Mouse (Mus musculus): ENCODE data around the gene Srarp. TPM values are rescaled to one million over a fixed set of nuclear protein-coding genes. Genes with fewer than 3 reads are reported as not detected.

The Srarp gene
- polyA plus RNA-seq, 1 experiment from 2014 or later = not detected

- Histone ChIP-seq H3K4me1 (ENCODE audit: control insufficient read depth, insufficient read depth, low read length) (no peaks in the 10 kb centered on the region), H3K27me3 (ENCODE audit: control insufficient read depth, insufficient read depth, low read length) (no peaks in the 10 kb centered on the region), H3K4me3 (ENCODE audit: low read depth, low read length) (no peak overlapping the region), H3K36me3 (ENCODE audit: control insufficient read depth, insufficient read depth, low read length) (peaks cover 75% of the 10 kb centered on the region), H3K4me2 (replicated peaks; ENCODE audit: low read depth, low read length) (no peak overlapping the region), H3K9ac (replicated peaks; ENCODE audit: low read depth, low read length) (no peak overlapping the region), H3K9me3 (ENCODE audit: control insufficient read depth, low read depth, low read length) (no peaks in the 10 kb centered on the region), H3K27ac (ENCODE audit: low read length) (no peak overlapping the region)
- WGBS = 91% methylated on average over 9 of the region's 9 CpGs
- ATAC-seq (ENCODE audit: insufficient number of reproducible peaks, insufficient read depth, low FRiP score, low read depth) = no peak
Observed at GRCm38 (mm10) chr4:141469343-141469742, 33.4 kb upstream of the Srarp start.

DNA sequence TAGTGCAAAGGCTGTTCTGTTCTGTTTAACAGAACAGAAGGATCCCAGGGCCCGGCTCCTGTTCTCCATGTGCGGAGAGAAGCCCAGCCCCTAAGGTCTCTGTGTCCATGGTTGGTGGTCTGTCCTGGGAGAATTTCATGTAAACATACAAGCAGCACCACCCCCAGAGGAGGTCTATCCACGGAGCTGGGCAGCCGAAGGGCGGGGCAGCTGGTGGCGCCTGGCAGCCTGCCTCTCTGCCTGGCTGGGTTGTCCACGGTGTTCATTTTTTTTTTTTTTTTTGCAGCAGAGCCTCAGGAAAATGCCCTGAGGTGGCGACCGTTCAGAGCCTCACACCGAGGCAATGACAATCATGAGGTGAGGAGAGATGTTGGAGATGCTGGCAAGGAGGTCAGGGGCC lies 32.7 kb upstream of the Srarp start:
- 48% methylated on average over 10 of the region's 10 CpGs for WGBS

GRCm38 (mm10) chr4:141467581-141467927 lies 31.6 kb upstream of the Srarp start:
- Histone ChIP-seq H3K36me3 (ENCODE audit: control insufficient read depth, insufficient read depth, low read length) (peaks cover 81% of the 10 kb centered on the region), H3K4me1 (ENCODE audit: control insufficient read depth, insufficient read depth, low read length) (no peaks in the 10 kb centered on the region), H3K9ac (replicated peaks; ENCODE audit: low read depth, low read length) (no peak overlapping the region), H3K4me2 (replicated peaks; ENCODE audit: low read depth, low read length) (no peak overlapping the region), H3K4me3 (ENCODE audit: low read depth, low read length) (no peak overlapping the region), H3K27me3 (ENCODE audit: control insufficient read depth, insufficient read depth, low read length) (no peaks in the 10 kb centered on the region), H3K9me3 (ENCODE audit: control insufficient read depth, low read depth, low read length) (no peaks in the 10 kb centered on the region), H3K27ac (ENCODE audit: low read length) (no peak overlapping the region)
- no peak for ATAC-seq (ENCODE audit: insufficient number of reproducible peaks, insufficient read depth, low FRiP score, low read depth)
- WGBS = 86% methylated on average over 6 of the region's 6 CpGs

More for the DNA sequence above, 32.7 kb upstream of the Srarp start:
- H3K9me3 ChIP-seq (ENCODE audit: control insufficient read depth, low read depth, low read length) = no peaks in the 10 kb centered on the region
- H3K4me1 ChIP-seq (ENCODE audit: control insufficient read depth, insufficient read depth, low read length) = no peaks in the 10 kb centered on the region
- H3K9ac ChIP-seq (replicated peaks; ENCODE audit: low read depth, low read length) = no peak overlapping the region
- no peak for ATAC-seq (ENCODE audit: insufficient number of reproducible peaks, insufficient read depth, low FRiP score, low read depth)
- no peak overlapping the region for H3K4me2 ChIP-seq (replicated peaks; ENCODE audit: low read depth, low read length)
- H3K4me3 ChIP-seq (ENCODE audit: low read depth, low read length) = no peak overlapping the region
- no peak overlapping the region for H3K27ac ChIP-seq (ENCODE audit: low read length)
- H3K27me3 ChIP-seq (ENCODE audit: control insufficient read depth, insufficient read depth, low read length) = no peaks in the 10 kb centered on the region
- H3K36me3 ChIP-seq (ENCODE audit: control insufficient read depth, insufficient read depth, low read length) = peaks cover 79% of the 10 kb centered on the region

DNA sequence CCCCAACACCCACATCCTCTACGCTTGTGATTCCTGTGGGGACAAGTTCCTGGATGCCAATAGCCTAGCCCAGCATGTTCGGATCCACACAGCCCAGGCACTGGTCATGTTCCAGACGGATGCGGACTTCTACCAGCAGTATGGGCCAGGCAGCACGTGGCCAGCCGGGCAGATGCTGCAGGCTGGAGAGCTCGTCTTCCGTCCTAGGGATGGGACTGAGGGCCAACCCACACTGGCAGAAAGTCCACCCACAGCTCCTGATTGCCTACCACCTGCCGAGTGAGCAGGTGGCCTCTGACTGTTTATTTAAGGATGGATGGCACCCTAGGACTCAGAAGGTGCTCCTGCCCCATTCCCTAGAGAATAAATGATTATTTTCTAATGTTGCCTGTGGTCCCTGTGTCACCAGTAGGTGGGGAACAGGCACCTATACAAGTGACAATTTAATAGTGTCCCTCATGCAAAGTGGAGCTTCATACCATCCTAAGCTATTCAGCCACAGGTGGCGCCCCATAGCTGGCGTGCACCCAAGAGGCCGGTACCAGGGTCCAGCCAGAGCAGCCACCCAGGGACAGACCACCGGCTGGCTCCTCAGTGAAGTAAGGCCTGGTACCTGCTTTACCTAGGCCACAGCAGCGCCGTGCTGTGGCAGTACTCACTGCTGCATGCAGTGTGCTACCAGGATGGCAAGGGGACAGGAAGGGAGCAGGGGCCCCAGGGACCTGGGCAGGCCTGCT lies 31.1 kb upstream of the Srarp start:
- Histone ChIP-seq H3K4me2 (replicated peaks; ENCODE audit: low read depth, low read length) (no peak overlapping the region), H3K9ac (replicated peaks; ENCODE audit: low read depth, low read length) (no peak overlapping the region), H3K9me3 (ENCODE audit: control insufficient read depth, low read depth, low read length) (no peaks in the 10 kb centered on the region), H3K27ac (ENCODE audit: low read length) (no peak overlapping the region), H3K27me3 (ENCODE audit: control insufficient read depth, insufficient read depth, low read length) (no peaks in the 10 kb centered on the region), H3K4me3 (ENCODE audit: low read depth, low read length) (no peak overlapping the region), H3K4me1 (ENCODE audit: control insufficient read depth, insufficient read depth, low read length) (no peaks in the 10 kb centered on the region), H3K36me3 (ENCODE audit: control insufficient read depth, insufficient read depth, low read length) (peaks cover 78% of the 10 kb centered on the region)
- no peak for ATAC-seq (ENCODE audit: insufficient number of reproducible peaks, insufficient read depth, low FRiP score, low read depth)
- WGBS = 83% methylated on average over 15 of the region's 15 CpGs

DNA sequence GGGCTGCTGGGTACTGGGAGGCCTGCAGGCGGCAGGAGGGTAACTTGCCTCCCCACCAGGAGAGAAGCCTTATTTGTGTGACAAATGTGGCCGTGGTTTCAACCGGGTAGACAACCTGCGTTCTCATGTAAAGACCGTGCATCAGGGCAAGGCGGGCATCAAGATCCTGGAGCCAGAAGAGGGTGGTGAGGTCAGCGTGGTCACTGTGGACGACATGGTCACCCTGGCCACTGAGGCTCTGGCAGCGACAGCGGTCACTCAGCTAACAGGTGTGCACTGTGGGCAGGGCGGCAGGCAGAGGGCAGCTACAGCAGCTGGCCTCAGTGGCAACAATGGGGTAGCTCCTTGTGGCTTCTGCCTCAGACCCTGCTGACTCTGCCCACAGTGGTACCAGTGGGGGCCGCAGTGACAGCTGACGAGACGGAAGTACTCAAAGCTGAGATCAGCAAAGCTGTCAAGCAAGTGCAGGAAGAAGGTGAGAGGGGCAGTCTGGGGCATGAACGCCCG lies 30.4 kb upstream of the Srarp start:
- WGBS = 89% methylated on average over 16 of the region's 16 CpGs
- no peaks in the 10 kb centered on the region for H3K4me1 ChIP-seq (ENCODE audit: control insufficient read depth, insufficient read depth, low read length)
- no peaks in the 10 kb centered on the region for H3K27me3 ChIP-seq (ENCODE audit: control insufficient read depth, insufficient read depth, low read length)
- H3K4me3 ChIP-seq (ENCODE audit: low read depth, low read length) = no peak overlapping the region
- H3K27ac ChIP-seq (ENCODE audit: low read length) = no peak overlapping the region
- no peak for ATAC-seq (ENCODE audit: insufficient number of reproducible peaks, insufficient read depth, low FRiP score, low read depth)
- no peak overlapping the region for H3K9ac ChIP-seq (replicated peaks; ENCODE audit: low read depth, low read length)
- H3K9me3 ChIP-seq (ENCODE audit: control insufficient read depth, low read depth, low read length) = no peaks in the 10 kb centered on the region
- H3K36me3 ChIP-seq (ENCODE audit: control insufficient read depth, insufficient read depth, low read length) = peaks cover 77% of the 10 kb centered on the region
- no peak overlapping the region for H3K4me2 ChIP-seq (replicated peaks; ENCODE audit: low read depth, low read length)

GRCm38 (mm10) chr4:141465512-141466288 lies 29.8 kb upstream of the Srarp start:
- no peak for ATAC-seq (ENCODE audit: insufficient number of reproducible peaks, insufficient read depth, low FRiP score, low read depth)
- no peaks in the 10 kb centered on the region for H3K4me1 ChIP-seq (ENCODE audit: control insufficient read depth, insufficient read depth, low read length)
- H3K9ac ChIP-seq (replicated peaks; ENCODE audit: low read depth, low read length) = no peak overlapping the region
- no peaks in the 10 kb centered on the region for H3K27me3 ChIP-seq (ENCODE audit: control insufficient read depth, insufficient read depth, low read length)
- H3K9me3 ChIP-seq (ENCODE audit: control insufficient read depth, low read depth, low read length) = no peaks in the 10 kb centered on the region
- H3K36me3 ChIP-seq (ENCODE audit: control insufficient read depth, insufficient read depth, low read length) = peaks cover 77% of the 10 kb centered on the region
- no peak overlapping the region for H3K27ac ChIP-seq (ENCODE audit: low read length)
- 91% methylated on average over 34 of the region's 34 CpGs for WGBS
- no peak overlapping the region for H3K4me2 ChIP-seq (replicated peaks; ENCODE audit: low read depth, low read length)
- no peak overlapping the region for H3K4me3 ChIP-seq (ENCODE audit: low read depth, low read length)

- Histone ChIP-seq H3K27me3 (ENCODE audit: control insufficient read depth, insufficient read depth, low read length) (no peaks in the 10 kb centered on the region), H3K36me3 (ENCODE audit: control insufficient read depth, insufficient read depth, low read length) (peaks cover 73% of the 10 kb centered on the region), H3K4me3 (ENCODE audit: low read depth, low read length) (no peak overlapping the region), H3K4me2 (replicated peaks; ENCODE audit: low read depth, low read length) (no peak overlapping the region), H3K4me1 (ENCODE audit: control insufficient read depth, insufficient read depth, low read length) (no peaks in the 10 kb centered on the region), H3K9me3 (ENCODE audit: control insufficient read depth, low read depth, low read length) (no peaks in the 10 kb centered on the region), H3K27ac (ENCODE audit: low read length) (no peak overlapping the region), H3K9ac (replicated peaks; ENCODE audit: low read depth, low read length) (no peak overlapping the region)
- WGBS = 74% methylated on average over 16 of the region's 16 CpGs
- no peak for ATAC-seq (ENCODE audit: insufficient number of reproducible peaks, insufficient read depth, low FRiP score, low read depth)
Observed at GRCm38 (mm10) chr4:141464722-141465121, 28.8 kb upstream of the Srarp start.

DNA sequence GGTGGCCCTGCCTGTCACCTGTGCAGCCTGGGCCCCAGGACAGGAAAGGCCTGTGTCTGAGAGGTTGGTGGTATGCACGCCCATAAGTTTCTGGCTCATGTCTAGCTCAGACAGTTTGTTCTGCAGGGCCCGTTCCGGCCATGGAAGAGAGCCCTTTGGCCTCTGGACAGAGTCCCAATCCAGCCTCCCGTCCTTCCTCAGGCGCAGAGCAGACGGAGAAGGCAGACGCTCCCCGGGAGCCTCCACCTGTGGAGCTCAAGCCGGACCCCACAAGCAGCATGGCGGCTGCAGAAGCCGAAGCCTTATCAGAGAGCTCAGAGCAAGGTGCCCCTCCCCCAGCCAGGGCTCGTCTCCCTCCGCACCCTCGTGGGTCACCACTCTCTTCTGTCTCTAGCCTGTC lies 27.6 kb upstream of the Srarp start:
- 80% methylated on average over 14 of the region's 14 CpGs for WGBS
- H3K4me2 ChIP-seq (replicated peaks; ENCODE audit: low read depth, low read length) = no peak overlapping the region
- H3K27ac ChIP-seq (ENCODE audit: low read length) = no peak overlapping the region
- H3K4me1 ChIP-seq (ENCODE audit: control insufficient read depth, insufficient read depth, low read length) = no peaks in the 10 kb centered on the region
- H3K36me3 ChIP-seq (ENCODE audit: control insufficient read depth, insufficient read depth, low read length) = peaks cover 61% of the 10 kb centered on the region
- no peaks in the 10 kb centered on the region for H3K9me3 ChIP-seq (ENCODE audit: control insufficient read depth, low read depth, low read length)
- no peak overlapping the region for H3K9ac ChIP-seq (replicated peaks; ENCODE audit: low read depth, low read length)
- ATAC-seq (ENCODE audit: insufficient number of reproducible peaks, insufficient read depth, low FRiP score, low read depth) = no peak
- no peaks in the 10 kb centered on the region for H3K27me3 ChIP-seq (ENCODE audit: control insufficient read depth, insufficient read depth, low read length)
- H3K4me3 ChIP-seq (ENCODE audit: low read depth, low read length) = no peak overlapping the region

Measured in stomach, embryonic 14.5 days (tissue).